Mouse (Mus musculus) myocyte (in vitro differentiated cells): ENCODE measurements at regions not wholly inside any gene's neighbourhood (a gene's known extent, or its start where the extent isn't known, plus 50 kb on each side); places are given as distances from the start of the nearest gene placed in this dataset.

Experiments
- E2F4 ChIP-seq: IDR thresholded peaks from one replicate; pipeline ENCODE4 v1.6.1; 2011; ENCODE audit warnings: mild to moderate bottlenecking, control low read depth, moderate library complexity; ENCODE audit not compliant: insufficient read depth
- MYOD1 ChIP-seq, 3 experiments: IDR thresholded peaks; one replicate each; pipeline ENCODE4 v1.6.1; 2011; ENCODE audit warnings: control low read depth in 2 of 3, low read depth in 2 of 3, mild to moderate bottlenecking in 2 of 3, moderate library complexity in 1 of 3; ENCODE audit not compliant: insufficient read length in 2 of 3, control insufficient read depth in 1 of 3
- MYOG ChIP-seq, 3 experiments: IDR thresholded peaks; one replicate each; pipeline ENCODE4 v1.6.1; 2011; ENCODE audit warnings: control low read depth in 2 of 3, low read depth in 2 of 3, mild to moderate bottlenecking in 2 of 3; ENCODE audit not compliant: insufficient read length in 2 of 3, control insufficient read depth in 1 of 3, insufficient read depth in 1 of 3
- POLR2A ChIP-seq: IDR thresholded peaks from one replicate; pipeline ENCODE4 v1.6.1; 2011; ENCODE audit warnings: low read depth, mild to moderate bottlenecking, control low read depth, moderate library complexity; ENCODE audit not compliant: insufficient read length
- POLR2AphosphoS2 ChIP-seq: IDR thresholded peaks from one replicate; pipeline ENCODE4 v1.6.1; 2011; ENCODE audit warnings: low read depth, control low read depth; ENCODE audit not compliant: insufficient read length
- REST ChIP-seq: IDR thresholded peaks from one replicate; pipeline ENCODE4 v1.6.1; 2011; ENCODE audit warnings: mild to moderate bottlenecking, control low read depth, moderate library complexity; ENCODE audit not compliant: insufficient read depth, insufficient read length
- TCF12 ChIP-seq: IDR thresholded peaks from one replicate; pipeline ENCODE4 v1.6.1; 2011; ENCODE audit warnings: mild to moderate bottlenecking, control low read depth; ENCODE audit not compliant: poor library complexity, insufficient read depth, severe bottlenecking
- TCF3 ChIP-seq: IDR thresholded peaks from one replicate; pipeline ENCODE4 v1.6.1; 2011; ENCODE audit warnings: low read depth, control low read depth; ENCODE audit not compliant: insufficient read length
- USF1 ChIP-seq: IDR thresholded peaks from one replicate; pipeline ENCODE4 v1.6.1; 2011; ENCODE audit warnings: low read depth, mild to moderate bottlenecking, control low read depth, moderate library complexity

DNA sequence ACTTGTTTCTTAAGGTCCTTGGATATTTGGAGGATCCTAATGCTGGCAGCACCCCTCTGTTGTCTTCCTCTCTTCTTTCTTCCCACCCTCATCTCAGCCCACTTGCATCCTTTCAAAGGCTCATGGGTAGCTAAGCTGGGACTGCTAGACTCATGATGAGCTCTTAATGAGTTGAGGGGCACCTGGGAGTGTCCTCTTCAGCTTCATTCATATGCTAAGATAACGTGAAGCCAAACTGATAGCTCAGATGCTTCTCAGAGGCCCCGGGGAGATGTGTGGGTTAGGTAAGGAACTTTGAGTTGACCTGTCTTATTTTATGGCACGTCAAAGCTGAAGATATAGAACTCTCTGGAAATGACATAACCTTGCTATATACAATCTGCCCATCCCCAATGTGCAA is 139.3 kb downstream of the Dact1 start:
- TF ChIP-seq POLR2A (no peak), TCF12 (no peak), TCF3 (no peak), MYOD1 (IDR thresholded peaks at IDR 0.05; ENCODE audit: control insufficient read depth in 1 of 3, insufficient read length in 2 of 3, low read depth in 2 of 3) (no peak), REST (no peak), POLR2AphosphoS2 (no peak), MYOG (IDR thresholded peaks at IDR 0.05; ENCODE audit: control insufficient read depth in 1 of 3, insufficient read depth in 1 of 3, insufficient read length in 2 of 3, low read depth in 2 of 3) (no peak), E2F4 (no peak), USF1 (no peak)
